Mouse (Mus musculus) olfactory bulb, adult 2 months (tissue): ENCODE results near the gene Adora3. TPM values are rescaled to one million over a fixed set of nuclear protein-coding genes. Genes with fewer than 3 reads are reported as not detected.

Experiments used
- H3K27ac ChIP-seq: fragments of 200-500 bp; 2 replicates; pipeline ENCODE4 v1.5.1; 2012; ENCODE audit warnings: low read depth, low read length; ENCODE audit not compliant: insufficient read depth
- H3K4me1 ChIP-seq: fragments of 200-500 bp; 2 replicates; pipeline ENCODE4 v1.6.1; 2012; ENCODE audit warnings: low read length; ENCODE audit not compliant: control insufficient read depth, insufficient read depth
- H3K4me3 ChIP-seq: fragments of 200-500 bp; 2 replicates; pipeline ENCODE4 v1.5.1; 2012; ENCODE audit warnings: mild to moderate bottlenecking, low read depth, low read length, moderate library complexity; ENCODE audit not compliant: insufficient read depth
- CTCF ChIP-seq: fragments of 200-500 bp; IDR thresholded peaks from 2 replicates; pipeline ENCODE4 v1.5.1; 2012; ENCODE audit warnings: low read depth, mild to moderate bottlenecking, low read length, moderate library complexity; ENCODE audit not compliant: insufficient read depth
- POLR2A ChIP-seq: fragments of 200-500 bp; IDR thresholded peaks from 2 replicates; pipeline ENCODE4 v1.6.1; 2012; ENCODE audit warnings: mild to moderate bottlenecking, low read depth, low read length, moderate library complexity; ENCODE audit not compliant: insufficient read depth
- WGBS: fragments of 180-500 bp; shearing (Covaris S2); methylation state at CpG from one replicate; pipeline ENCODE4 v1.1.7; 2018; 5-methylcytosine and 5-hydroxymethylcytosine counted together
- polyA plus RNA-seq: library from polyadenylated mRNA; stranded (reverse); fragments of >200 nt; gene quantifications from 2 replicates; pipeline ENCODE4 v1.2.4, GENCODE M21; 2012; ENCODE audit warnings: low replicate concordance; ENCODE audit not compliant: missing spikeins, insufficient read depth, insufficient read length

Adora3 gene
- polyA plus RNA-seq, 1 experiment: not detected

GRCm38 (mm10) chr3:105935033-105935432 lies 64.4 kb downstream of the Adora3 start:
- Histone ChIP-seq H3K27ac (no peak overlapping the region), H3K4me1 (no peaks in the 10 kb centered on the region), H3K4me3 (no peak overlapping the region)
- WGBS: 32% methylated on average over 5 of the region's 5 CpGs
- TF ChIP-seq POLR2A (no peak), CTCF (no peak)

GRCm38 (mm10) chr3:105936111-105936510 lies 65.5 kb downstream of the Adora3 start:
- Histone ChIP-seq H3K4me1 (no peaks in the 10 kb centered on the region), H3K27ac (no peak overlapping the region), H3K4me3 (no peak overlapping the region)
- TF ChIP-seq POLR2A (no peak), CTCF (no peak)
- WGBS: 68% methylated on average over 4 of the region's 4 CpGs

GRCm38 (mm10) chr3:105951348-105951747 lies 80.7 kb downstream of the Adora3 start:
- Histone ChIP-seq H3K27ac (no peak overlapping the region), H3K4me1 (no peaks in the 10 kb centered on the region), H3K4me3 (no peak overlapping the region)
- TF ChIP-seq CTCF (no peak), POLR2A (no peak)
- 88% methylated on average over 7 of the region's 7 CpGs for WGBS

GRCm38 (mm10) chr3:105957235-105957634 lies 86.6 kb downstream of the Adora3 start:
- TF ChIP-seq CTCF: no peak
- no peak for TF ChIP-seq POLR2A
- 89% methylated on average over 1 of the region's 1 CpGs for WGBS
- H3K27ac ChIP-seq: no peak overlapping the region
- H3K4me3 ChIP-seq: no peak overlapping the region
- peaks cover 5% of the 10 kb centered on the region; the same call in 1 of the 2 replicates for H3K4me1 ChIP-seq

GRCm38 (mm10) chr3:105958204-105958603 lies 87.5 kb downstream of the Adora3 start:
- H3K4me3 ChIP-seq: peak overlapping the region; percentile 84; the same call in 1 of the 2 replicates
- TF ChIP-seq CTCF (no peak), POLR2A (no peak)
- peaks cover 5% of the 10 kb centered on the region; the same call in 1 of the 2 replicates for H3K4me1 ChIP-seq
- WGBS: 26% methylated on average over 5 of the region's 5 CpGs
- H3K27ac ChIP-seq: no peak overlapping the region

Other genes with a start within 250 kb of the Adora3 start
- gene Ddx20, start 183.3 kb upstream of the Adora3 start, polyA plus RNA-seq: not detected in 2 replicates
- gene Inka2, start 166.3 kb upstream of the Adora3 start, polyA plus RNA-seq: not detected in 2 replicates
- not detected in 2 replicates for gene Rap1a, start 69.5 kb upstream of the Adora3 start, polyA plus RNA-seq
- gene Tmigd3, start within 50 bp of the Adora3 start, polyA plus RNA-seq: not detected in 2 replicates
- not detected in 2 replicates for gene I830077J02Rik, start 61.8 kb downstream of the Adora3 start, polyA plus RNA-seq
- not detected in 2 replicates for gene Wdr77, start 88.5 kb downstream of the Adora3 start, polyA plus RNA-seq
- 1,422 TPM in 1 of 2 replicates, not detected in the other for gene Atp5f1, start 89.2 kb downstream of the Adora3 start, polyA plus RNA-seq
- gene Ovgp1, start 102.9 kb downstream of the Adora3 start, polyA plus RNA-seq: not detected in 2 replicates
- not detected in 2 replicates for gene Pifo, start 143.8 kb downstream of the Adora3 start, polyA plus RNA-seq
- gene Chil5, start 162.0 kb downstream of the Adora3 start, polyA plus RNA-seq: not detected in 2 replicates
- gene Chia1, start 242.4 kb downstream of the Adora3 start, polyA plus RNA-seq: not detected in 2 replicates